In the genomic region with DNA sequence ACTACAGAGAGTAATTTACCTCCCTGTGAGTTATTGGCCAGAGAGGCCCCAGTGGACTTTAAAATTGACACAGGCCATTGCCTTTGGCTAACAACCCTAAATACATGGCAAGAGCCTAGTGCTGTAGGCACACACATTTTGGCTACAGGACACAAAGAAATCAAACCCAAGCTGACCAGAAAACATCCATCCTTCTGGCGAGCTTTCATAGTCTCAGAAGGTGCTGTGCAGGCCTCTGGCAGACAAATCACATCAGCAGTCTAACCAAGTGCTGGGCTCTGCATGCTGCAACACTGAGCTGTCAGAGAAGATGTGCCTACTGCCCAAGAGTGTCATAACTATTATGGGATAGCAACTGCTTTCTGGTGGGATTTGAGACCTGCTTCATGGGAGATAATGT, we compare ENCODE assay signal across 32 mouse cellular contexts. TPM values are rescaled to one million over a fixed set of nuclear protein-coding genes. Genes with fewer than 3 reads are reported as not detected.
DNase-seq lines count a peak whose midpoint lies in the region; ATAC-seq and TF ChIP-seq lines count a peak whose summit lies in the region.
"Had no signal": no experiment of that assay in that cellular context is flagged by ENCODE, and none has a peak within 500 bp of the region (broad histone marks: within the 10 kb centered on the region; RNA-seq: fewer than 3 reads in every experiment).

No protein-coding gene starts in this region.

- DNase-seq in cerebellum, postnatal 10 days = peak; percentile 42 to 52
- no peak for DNase-seq in cerebellum, postnatal 36 days
- no peak for DNase-seq in hindbrain, embryonic 11.5 days (ENCODE audit: low spot score)
- peak; percentile 21 for DNase-seq in hindbrain, postnatal 0 days (ENCODE audit: low spot score)
- no peak for DNase-seq in hindbrain, embryonic 10.5 days (ENCODE audit: low spot score)
- DNase-seq in neural tube, embryonic 11.5 days (ENCODE audit: low spot score) = peak; percentile 30
- DNase-seq in neural tube, embryonic 10.5 days (ENCODE audit: extremely low spot score, low spot score) = no peak
- DNase-seq: adrenal gland, adult 8-10 months; adrenal gland, postnatal 25 days; cerebellum, adult 11-12 months; cerebellum, adult 8-10 months; cerebellum, postnatal 25 days; gastrocnemius, postnatal 10 days; gastrocnemius, postnatal 36 days had no signal

- H3K9me3 ChIP-seq in hindbrain, embryonic 13.5 days = peaks cover 4% of the 10 kb centered on the region
- no peaks in the 10 kb centered on the region for H3K9me3 ChIP-seq in hindbrain, embryonic 11.5 days (ENCODE audit: control insufficient read depth, low read length)
- H3K9me3 ChIP-seq in hindbrain, postnatal 0 days (ENCODE audit: low read length) = no peaks in the 10 kb centered on the region
- 0 out of 2 replicates have a peak, but pooled peaks cover 6% of the 10 kb centered on the region for H3K9me3 ChIP-seq in hindbrain, embryonic 10.5 days
- H3K9me3 ChIP-seq in neural tube, embryonic 11.5 days (ENCODE audit: control insufficient read depth, low read length) = peaks cover 2% of the 10 kb centered on the region; the same call in 1 of the 2 replicates

- ATAC-seq in hindbrain, embryonic 13.5 days (ENCODE audit: low FRiP score) = no peak
- ATAC-seq in hindbrain, embryonic 11.5 days (ENCODE audit: low FRiP score) = no peak
- ATAC-seq in hindbrain, postnatal 0 days = peak; percentile 68
- ATAC-seq in neural tube, embryonic 11.5 days (ENCODE audit: insufficient read depth, low FRiP score, low TSS enrichment) = no peak
- ATAC-seq: activated CD4-positive, CD25-positive, alpha-beta regulatory T cell, adult 4 months; forebrain, embryonic 13.5 days; forebrain, embryonic 16.5 days; intestine, postnatal 0 days had no signal

- 0 out of 2 replicates have a peak, but pooled peaks cover 6% of the 10 kb centered on the region for H3K4me1 ChIP-seq in hindbrain, embryonic 13.5 days (replicated peaks)
- H3K4me1 ChIP-seq in hindbrain, embryonic 11.5 days (replicated peaks; ENCODE audit: control insufficient read depth, insufficient read depth, low read length) = no peaks in the 10 kb centered on the region
- H3K4me1 ChIP-seq in hindbrain, postnatal 0 days (ENCODE audit: insufficient read depth, low read length) = no peaks in the 10 kb centered on the region
- no peaks in the 10 kb centered on the region for H3K4me1 ChIP-seq in hindbrain, embryonic 10.5 days (replicated peaks)
- no peaks in the 10 kb centered on the region for H3K4me1 ChIP-seq in neural tube, embryonic 11.5 days (ENCODE audit: control insufficient read depth, insufficient read depth, low read length)
- H3K4me1 ChIP-seq: forebrain, embryonic 10.5 days; forebrain, embryonic 13.5 days had no signal

- H3K27me3 ChIP-seq in hindbrain, embryonic 13.5 days = no peaks in the 10 kb centered on the region
- no peaks in the 10 kb centered on the region for H3K27me3 ChIP-seq in hindbrain, embryonic 11.5 days (ENCODE audit: control insufficient read depth, insufficient read depth, low read length)
- no peaks in the 10 kb centered on the region for H3K27me3 ChIP-seq in hindbrain, postnatal 0 days (ENCODE audit: insufficient read depth, low read length)
- no peaks in the 10 kb centered on the region for H3K27me3 ChIP-seq in hindbrain, embryonic 10.5 days (ENCODE audit: insufficient read depth, poor library complexity, severe bottlenecking)
- no peaks in the 10 kb centered on the region for H3K27me3 ChIP-seq in neural tube, embryonic 11.5 days (ENCODE audit: control insufficient read depth, insufficient read depth, low read length)
- H3K27me3 ChIP-seq: forebrain, embryonic 13.5 days had no signal

- no peak overlapping the region for H3K4me2 ChIP-seq in hindbrain, embryonic 13.5 days
- H3K4me2 ChIP-seq in hindbrain, embryonic 11.5 days (replicated peaks; ENCODE audit: low read depth, low read length) = no peak overlapping the region
- no peak overlapping the region for H3K4me2 ChIP-seq in hindbrain, postnatal 0 days (ENCODE audit: low read depth, low read length)
- H3K4me2 ChIP-seq in neural tube, embryonic 11.5 days (ENCODE audit: low read depth) = no peak overlapping the region
- H3K4me2 ChIP-seq: forebrain, embryonic 13.5 days; heart, embryonic 11.5 days had no signal

- H3K4me3 ChIP-seq in hindbrain, embryonic 13.5 days = no peak overlapping the region
- no peak overlapping the region for H3K4me3 ChIP-seq in hindbrain, embryonic 11.5 days (ENCODE audit: low read depth, low read length)
- no peak overlapping the region for H3K4me3 ChIP-seq in hindbrain, postnatal 0 days (ENCODE audit: low read length)
- no peak overlapping the region for H3K4me3 ChIP-seq in hindbrain, embryonic 10.5 days
- no peak overlapping the region for H3K4me3 ChIP-seq in neural tube, embryonic 11.5 days (ENCODE audit: low read depth, low read length)
- H3K4me3 ChIP-seq: forebrain, embryonic 10.5 days; forebrain, embryonic 13.5 days had no signal

- H3K36me3 ChIP-seq in hindbrain, embryonic 13.5 days = no peaks in the 10 kb centered on the region
- H3K36me3 ChIP-seq in hindbrain, embryonic 11.5 days (ENCODE audit: control insufficient read depth, insufficient read depth, low read length) = no peaks in the 10 kb centered on the region
- H3K36me3 ChIP-seq in hindbrain, postnatal 0 days (ENCODE audit: insufficient read depth, low read length) = no peaks in the 10 kb centered on the region
- H3K36me3 ChIP-seq in hindbrain, embryonic 10.5 days = no peaks in the 10 kb centered on the region
- no peaks in the 10 kb centered on the region for H3K36me3 ChIP-seq in neural tube, embryonic 11.5 days (ENCODE audit: control insufficient read depth, insufficient read depth, low read length)
- H3K36me3 ChIP-seq: forebrain, embryonic 10.5 days had no signal

- TF ChIP-seq CTCF in hindbrain, postnatal 0 days (IDR thresholded peaks at IDR 0.05; ENCODE audit: low read depth) = no peak

- peak overlapping the region; percentile 45; the same call in 1 of the 2 replicates for H3K27ac ChIP-seq in hindbrain, embryonic 13.5 days
- H3K27ac ChIP-seq in hindbrain, embryonic 11.5 days (ENCODE audit: low read depth, low read length) = no peak overlapping the region
- peak overlapping the region; percentile 41; the same call in 1 of the 2 replicates for H3K27ac ChIP-seq in hindbrain, postnatal 0 days
- no peak overlapping the region for H3K27ac ChIP-seq in hindbrain, embryonic 10.5 days
- H3K27ac ChIP-seq in neural tube, embryonic 11.5 days (ENCODE audit: low read depth, low read length) = no peak overlapping the region
- H3K27ac ChIP-seq: forebrain, embryonic 10.5 days; forebrain, embryonic 13.5 days had no signal

- no peak overlapping the region for H3K9ac ChIP-seq in hindbrain, embryonic 13.5 days
- H3K9ac ChIP-seq in hindbrain, embryonic 11.5 days (ENCODE audit: low read depth, low read length) = no peak overlapping the region
- H3K9ac ChIP-seq in hindbrain, postnatal 0 days (replicated peaks; ENCODE audit: low read length) = no peak overlapping the region
- H3K9ac ChIP-seq in neural tube, embryonic 11.5 days (ENCODE audit: low read length) = no peak overlapping the region
- H3K9ac ChIP-seq: forebrain, embryonic 13.5 days had no signal

- 50% methylated on average over 1 of the region's 1 CpGs for WGBS in hindbrain, embryonic 13.5 days
- WGBS in hindbrain, embryonic 11.5 days = 72% methylated on average over 1 of the region's 1 CpGs
- 58% methylated on average over 1 of the region's 1 CpGs for WGBS in hindbrain, postnatal 0 days
- 66% methylated on average over 1 of the region's 1 CpGs for WGBS in hindbrain, embryonic 10.5 days
- WGBS in neural tube, embryonic 11.5 days = 52% methylated on average over 1 of the region's 1 CpGs

RNA-seq across cellular contexts. Expression of gene Fam155a, which starts 34.7 kb away (rescaled TPM):
- polyA plus RNA-seq in hindbrain, embryonic 13.5 days (2015; fragmentation: Nextera tagmentation; extraction: Ambion mirVana) = 26.4 and 26.6 TPM in 2 replicates
- polyA plus RNA-seq in hindbrain, embryonic 11.5 days (2014; fragmentation: Nextera tagmentation; extraction: Ambion mirVana) = 4.8 and 7.1 TPM in 2 replicates
- 110 and 117 TPM in 2 replicates for total RNA-seq in hindbrain, postnatal 0 days (2014; rRNA removed)
- 34.0 and 39.0 TPM in 2 replicates for polyA plus RNA-seq in hindbrain, postnatal 0 days (2015; fragmentation: Nextera tagmentation; extraction: Ambion mirVana)
- 1.1 and 2.8 TPM in 2 replicates for polyA plus RNA-seq in hindbrain, embryonic 10.5 days (2016; fragmentation: Nextera tagmentation; extraction: Ambion mirVana)
- 4.1 and 6.6 TPM in 2 replicates for polyA plus RNA-seq in neural tube, embryonic 11.5 days (2014; fragmentation: Nextera tagmentation; extraction: Ambion mirVana)
- total RNA-seq: gastrocnemius, adult 18-20 months; gastrocnemius, postnatal 36 days; granulocyte monocyte progenitor cell, adult 5-6 weeks; heart, adult 8-10 months; heart, postnatal 25 days had no signal

RNA-seq across cellular contexts. Expression of gene Gm10217, which starts 58.4 kb away (rescaled TPM):
- not detected in 2 replicates for polyA plus RNA-seq in hindbrain, embryonic 13.5 days (2015; fragmentation: Nextera tagmentation; extraction: Ambion mirVana)
- polyA plus RNA-seq in hindbrain, embryonic 11.5 days (2014; fragmentation: Nextera tagmentation; extraction: Ambion mirVana) = not detected in 2 replicates
- total RNA-seq in hindbrain, postnatal 0 days (2014; rRNA removed) = not detected in 2 replicates
- not detected in 2 replicates for polyA plus RNA-seq in hindbrain, postnatal 0 days (2015; fragmentation: Nextera tagmentation; extraction: Ambion mirVana)
- not detected in 2 replicates for polyA plus RNA-seq in hindbrain, embryonic 10.5 days (2016; fragmentation: Nextera tagmentation; extraction: Ambion mirVana)
- polyA plus RNA-seq in neural tube, embryonic 11.5 days (2014; fragmentation: Nextera tagmentation; extraction: Ambion mirVana) = not detected in 2 replicates
- total RNA-seq: adrenal gland, adult 8-10 months; adrenal gland, postnatal 25 days; ES-E14; gastrocnemius, adult 18-20 months; gastrocnemius, postnatal 10 days; gastrocnemius, postnatal 36 days; granulocyte monocyte progenitor cell, adult 5-6 weeks; heart, adult 8-10 months; heart, postnatal 25 days had no signal
- polyA plus RNA-seq: activated CD4-positive, CD25-positive, alpha-beta regulatory T cell, adult 4 months; brain, embryonic 14.5 days; embryonic facial prominence, embryonic 11.5 days; embryonic facial prominence, embryonic 14.5 days; forebrain, embryonic 10.5 days; forebrain, embryonic 13.5 days; forebrain, embryonic 16.5 days; heart, embryonic 11.5 days; heart, embryonic 14.5 days; heart, postnatal 0 days; intestine, embryonic 14.5 days; intestine, postnatal 0 days had no signal

Comparison
In these comparisons a context has a peak if more than half of its experiments do, and no peak if none do; other contexts are left out.
1. DNase-seq: peak in cerebellum, postnatal 10 days (2 of 2), hindbrain, postnatal 0 days (single experiment) and neural tube, embryonic 11.5 days (single experiment); none in cerebellum, postnatal 36 days (0 of 2), hindbrain, embryonic 11.5 days (single experiment), hindbrain, embryonic 10.5 days (single experiment) and neural tube, embryonic 10.5 days (single experiment).
2. H3K27ac ChIP-seq: peak in hindbrain, embryonic 13.5 days (single experiment) and hindbrain, postnatal 0 days (single experiment); none in hindbrain, embryonic 11.5 days (single experiment), hindbrain, embryonic 10.5 days (single experiment) and neural tube, embryonic 11.5 days (single experiment).